Mouse (Mus musculus) hindbrain, embryonic 15.5 days (tissue): ENCODE measurements around the gene Rxfp4. TPM values are rescaled to one million over a fixed set of nuclear protein-coding genes. Genes with fewer than 3 reads are reported as not detected.
A peak's percentile ranks its signal among the peaks of the same experiment; 100 is the strongest.
"Not testable (repeated sequence)": the region's sequence is repeated elsewhere in the genome, so short reads cannot be mapped to it uniquely, and the experiment has no call there.

ENCODE experiments used
- ATAC-seq: fragments of 200-750 bp; cut with Nextera tagmentation; 2 replicates; pipeline ENCODE4 v1.8.0; 2017; ENCODE audit warnings: low read depth, moderate number of reproducible peaks, moderate TSS enrichment; ENCODE audit not compliant: low FRiP score
- H3K27ac ChIP-seq: fragments of 300-500 bp; sonication (generic); replicated peaks from 2 replicates; pipeline ENCODE4 v1.5.1; 2015; ENCODE audit warnings: mild to moderate bottlenecking, inconsistent platforms
- H3K27me3 ChIP-seq: fragments of 300-500 bp; sonication (generic); 2 replicates; pipeline ENCODE4 v1.6.1; 2015; ENCODE audit warnings: control low read depth, inconsistent platforms
- H3K36me3 ChIP-seq: fragments of 300-500 bp; sonication (generic); 2 replicates; pipeline ENCODE4 v1.6.1; 2015; ENCODE audit warnings: control low read depth, inconsistent platforms
- H3K4me1 ChIP-seq: fragments of 300-500 bp; sonication (generic); replicated peaks from 2 replicates; pipeline ENCODE4 v1.6.1; 2015; ENCODE audit warnings: control low read depth, inconsistent platforms
- H3K4me2 ChIP-seq: fragments of 300-500 bp; sonication (generic); 2 replicates; pipeline ENCODE4 v1.6.1; 2015; ENCODE audit warnings: moderate library complexity, mild to moderate bottlenecking, inconsistent platforms
- H3K4me3 ChIP-seq: fragments of 300-500 bp; sonication (generic); 2 replicates; pipeline ENCODE4 v1.5.1; 2015; ENCODE audit warnings: mild to moderate bottlenecking, inconsistent platforms
- H3K9ac ChIP-seq: fragments of 300-500 bp; sonication (generic); 2 replicates; pipeline ENCODE4 v1.6.1; 2015; ENCODE audit warnings: inconsistent platforms
- H3K9me3 ChIP-seq: fragments of 300-500 bp; sonication (generic); 2 replicates; pipeline ENCODE4 v1.6.1; 2016; ENCODE audit warnings: control low read depth, inconsistent platforms
- WGBS: fragments of 180-500 bp; shearing (Covaris S2); methylation state at CpG from one replicate; pipeline ENCODE4 v1.1.7; 2015; 5-methylcytosine and 5-hydroxymethylcytosine counted together
- polyA plus RNA-seq: library from polyadenylated mRNA; unstranded; fragments of >200 nt; fragmentation: Nextera tagmentation; extraction: Ambion mirVana; gene quantifications from 2 replicates; pipeline ENCODE4 v1.2.1, GENCODE M21; 2015

Rxfp4 gene
- polyA plus RNA-seq, 1 experiment from 2014 or later: not detected

DNA sequence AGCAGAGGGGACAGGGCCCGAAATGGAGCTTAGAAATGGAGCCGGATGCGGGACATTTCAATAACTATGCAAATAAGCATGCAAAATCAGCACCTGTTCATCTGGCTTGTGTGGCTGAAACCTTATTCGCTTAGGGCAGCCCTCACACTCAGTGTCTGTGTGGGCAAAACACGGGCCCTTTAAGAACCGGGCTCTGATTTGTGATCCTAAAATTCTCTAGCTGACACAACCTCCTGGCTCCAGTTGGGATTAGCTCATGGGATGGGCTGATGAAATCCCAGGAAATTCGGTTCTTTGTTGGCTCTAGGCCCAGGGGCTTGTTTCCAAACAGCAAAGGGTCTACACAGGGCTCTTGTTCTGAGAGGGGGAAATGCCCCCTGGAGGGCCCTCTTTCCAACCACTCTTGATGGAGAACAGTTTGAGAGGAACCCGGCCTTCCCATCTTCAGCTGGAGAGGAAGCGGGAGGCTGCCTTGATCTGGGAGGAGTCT lies 37.0 kb downstream of the Rxfp4 start:
- H3K4me2 ChIP-seq: no peak overlapping the region
- 38% methylated on average over 9 of the region's 9 CpGs for WGBS
- ATAC-seq: no peak

DNA sequence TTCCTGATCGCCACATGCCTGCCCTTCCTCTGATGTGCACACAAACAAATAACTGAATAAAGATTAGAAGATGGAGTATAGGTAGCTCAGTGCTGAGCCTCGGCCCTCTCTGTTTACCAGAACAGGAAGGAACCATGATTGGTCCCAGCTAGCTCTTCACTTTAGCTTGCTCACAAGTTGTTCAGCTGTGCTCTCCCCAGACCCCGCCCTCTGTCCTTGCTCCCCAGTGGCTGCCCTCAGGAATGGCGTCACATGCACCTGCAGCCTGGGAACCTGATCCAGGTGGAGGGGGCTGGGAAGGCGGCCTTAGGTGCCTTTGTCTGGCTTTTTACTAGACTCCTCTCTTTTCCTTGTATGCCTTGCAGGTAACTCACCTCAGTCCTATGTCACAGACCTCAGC lies 37.8 kb downstream of the Rxfp4 start:
- H3K4me1 ChIP-seq: peaks cover 14% of the 10 kb centered on the region
- no peaks in the 10 kb centered on the region for H3K9me3 ChIP-seq
- no peak overlapping the region for H3K9ac ChIP-seq
- H3K36me3 ChIP-seq: no peaks in the 10 kb centered on the region
- H3K4me3 ChIP-seq: no peak overlapping the region
- ATAC-seq: no peak
- 73% methylated on average over 5 of the region's 5 CpGs for WGBS
- H3K27me3 ChIP-seq: no peaks in the 10 kb centered on the region
- no peak overlapping the region for H3K4me2 ChIP-seq
- H3K27ac ChIP-seq: no peak overlapping the region

More for the DNA sequence above, 37.0 kb downstream of the Rxfp4 start:
- Histone ChIP-seq H3K36me3 (no peaks in the 10 kb centered on the region), H3K9me3 (no peaks in the 10 kb centered on the region), H3K9ac (0 out of 2 replicates have a peak overlapping the region, but pooled peaks have one; percentile 15), H3K27me3 (no peaks in the 10 kb centered on the region), H3K27ac (0 out of 2 replicates have a peak overlapping the region, but pooled peaks have one; percentile 22), H3K4me1 (peaks cover 22% of the 10 kb centered on the region), H3K4me3 (no peak overlapping the region)

DNA sequence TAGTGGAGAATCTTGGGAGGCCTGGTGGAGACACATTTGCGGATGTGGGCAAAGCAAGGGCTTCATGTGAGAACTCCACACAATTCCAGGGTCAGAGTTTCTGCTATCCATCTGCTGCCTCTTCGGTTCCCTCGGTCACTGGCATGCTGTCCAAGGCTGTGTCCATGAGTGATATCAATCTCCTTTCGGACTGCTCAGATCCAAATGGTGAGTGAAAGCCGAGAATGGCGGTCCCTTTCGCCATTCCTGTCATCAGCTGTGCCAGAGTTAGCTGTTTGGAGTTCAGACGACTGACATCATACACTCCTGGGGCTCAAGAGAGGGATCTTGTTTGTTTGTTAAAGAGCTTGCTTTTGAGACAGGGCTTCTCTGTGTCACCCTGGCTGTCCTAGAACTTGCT lies 38.5 kb downstream of the Rxfp4 start:
- no peak for ATAC-seq
- Histone ChIP-seq H3K36me3 (no peaks in the 10 kb centered on the region), H3K9ac (no peak overlapping the region), H3K4me1 (peaks cover 13% of the 10 kb centered on the region), H3K4me2 (no peak overlapping the region), H3K27ac (no peak overlapping the region), H3K4me3 (no peak overlapping the region), H3K27me3 (no peaks in the 10 kb centered on the region), H3K9me3 (no peaks in the 10 kb centered on the region)
- WGBS: 85% methylated on average over 8 of the region's 8 CpGs

DNA sequence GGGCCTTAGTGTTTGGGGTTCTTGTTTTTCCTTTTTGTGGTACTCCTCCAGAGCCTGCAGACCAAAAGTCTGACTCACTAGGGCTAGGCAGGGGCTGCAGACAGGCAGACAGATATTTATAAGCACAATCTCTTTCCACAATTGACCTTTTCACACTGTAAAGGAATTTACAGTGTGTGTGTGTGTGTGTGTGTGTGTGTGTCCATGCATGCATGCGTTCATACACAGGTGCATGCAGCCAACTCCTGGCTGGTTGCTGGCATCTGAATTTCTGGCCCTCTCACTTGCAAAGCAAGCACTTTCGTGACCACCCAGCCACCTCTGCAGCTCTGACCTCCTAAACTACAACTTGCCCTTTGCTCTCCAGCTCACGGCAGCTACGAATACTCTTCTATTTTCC lies 43.9 kb downstream of the Rxfp4 start:
- no peaks in the 10 kb centered on the region for H3K27me3 ChIP-seq
- no peak overlapping the region for H3K9ac ChIP-seq
- peaks cover 15% of the 10 kb centered on the region for H3K4me1 ChIP-seq
- WGBS: 78% methylated on average over 4 of the region's 4 CpGs
- H3K9me3 ChIP-seq: no peaks in the 10 kb centered on the region
- H3K4me3 ChIP-seq: no peak overlapping the region
- H3K4me2 ChIP-seq: no peak overlapping the region
- no peak for ATAC-seq
- no peak overlapping the region for H3K27ac ChIP-seq
- no peaks in the 10 kb centered on the region for H3K36me3 ChIP-seq

DNA sequence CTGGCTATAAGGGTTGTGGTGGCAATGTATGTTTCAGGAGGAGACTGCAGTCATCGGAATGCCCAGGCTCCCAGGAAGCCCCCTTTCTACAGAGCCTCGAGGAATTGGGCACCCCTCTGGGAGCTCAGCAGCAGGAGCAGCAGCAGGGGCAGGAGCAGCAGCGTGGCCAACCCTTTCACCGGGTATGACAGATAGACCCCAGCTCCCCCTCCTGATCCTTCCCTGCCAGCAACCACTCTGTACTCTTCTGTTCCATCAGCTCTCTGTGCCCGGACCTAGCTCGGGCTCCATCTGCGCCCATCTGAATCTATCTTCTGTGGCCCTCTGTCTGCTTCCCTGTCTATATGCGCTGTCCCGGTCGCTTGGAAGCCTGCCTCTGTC lies 45.2 kb downstream of the Rxfp4 start:
- Histone ChIP-seq H3K9me3 (no peaks in the 10 kb centered on the region), H3K36me3 (no peaks in the 10 kb centered on the region), H3K4me3 (peak overlapping the region; percentile 26), H3K9ac (peak overlapping the region; percentile 10; the same call in 1 of the 2 replicates), H3K27me3 (no peaks in the 10 kb centered on the region), H3K4me2 (peak overlapping the region; percentile 58), H3K4me1 (peaks cover 15% of the 10 kb centered on the region), H3K27ac (no peak overlapping the region)
- ATAC-seq: peak; percentile 57; the same call in 1 of the 2 replicates
- WGBS: 23% methylated on average over 10 of the region's 10 CpGs

DNA sequence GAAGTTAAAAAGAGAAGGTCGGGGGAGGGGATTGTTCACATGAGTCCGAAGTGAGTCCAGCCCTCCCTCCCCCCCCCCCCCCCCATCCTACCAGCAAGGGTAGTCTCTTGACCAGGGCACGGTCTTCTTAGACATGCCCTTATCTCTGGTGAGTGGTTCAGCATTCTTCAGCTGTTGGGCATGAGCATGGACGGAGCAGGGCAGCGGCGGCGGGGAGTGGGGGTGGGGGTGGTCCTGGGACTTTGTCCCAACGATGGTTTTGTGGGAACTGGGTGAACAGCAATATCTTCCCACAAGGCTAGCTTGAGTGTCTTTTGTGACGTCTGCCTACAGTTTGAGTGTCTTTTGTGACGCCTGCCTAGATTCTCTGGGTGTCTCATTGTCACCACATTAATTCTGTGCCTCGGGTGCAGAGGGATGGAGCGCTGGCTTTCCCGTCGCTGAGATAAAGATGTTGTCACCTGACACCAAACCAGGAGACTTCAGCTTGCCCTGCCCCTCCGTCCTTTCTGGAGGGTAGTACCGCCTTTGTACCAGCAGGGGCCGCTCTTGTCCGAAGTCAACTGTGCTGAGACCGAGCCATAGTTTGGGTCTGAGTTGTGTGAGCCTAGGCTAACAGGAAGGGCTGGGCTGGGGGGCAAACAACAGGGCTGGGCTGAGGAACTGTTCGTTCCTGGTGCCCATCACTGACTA lies 45.7 kb downstream of the Rxfp4 start:
- Histone ChIP-seq H3K9me3 (no peaks in the 10 kb centered on the region), H3K4me3 (peak overlapping the region; percentile 26), H3K27me3 (no peaks in the 10 kb centered on the region), H3K9ac (peak overlapping the region; percentile 26), H3K27ac (no peak overlapping the region), H3K4me2 (peak overlapping the region; percentile 58), H3K4me1 (peaks cover 15% of the 10 kb centered on the region), H3K36me3 (no peaks in the 10 kb centered on the region)
- peak; percentile 88 for ATAC-seq
- 2% methylated on average over 20 of the region's 20 CpGs for WGBS

DNA sequence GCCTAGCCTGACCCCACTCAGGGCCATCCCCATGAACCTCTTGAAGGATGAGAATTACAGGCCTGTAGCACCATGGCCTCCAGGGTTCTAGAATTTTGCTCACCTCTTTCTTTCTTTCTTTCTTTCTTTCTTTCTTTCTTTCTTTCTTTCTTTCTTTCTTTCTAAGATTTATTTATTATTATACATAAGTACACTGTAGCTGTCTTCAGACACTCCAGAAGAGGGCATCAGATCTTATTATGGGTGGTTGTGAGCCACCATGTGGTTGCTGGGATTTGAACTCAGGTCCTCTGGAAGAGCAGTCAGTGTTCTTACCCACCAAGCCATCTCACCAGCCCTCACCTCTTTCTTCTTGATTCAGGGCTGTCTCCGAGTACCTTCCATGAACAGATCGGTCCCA lies 47.3 kb downstream of the Rxfp4 start, which contains the start of gene Arhgef2:
Gene Arhgef2 (plus strand): TSS at position 301 of the 400 bp plus-strand sequence.
- not testable (repeated sequence) for ATAC-seq, H3K27ac ChIP-seq, H3K4me3 ChIP-seq, H3K27me3 ChIP-seq, H3K9ac ChIP-seq, H3K36me3 ChIP-seq, H3K9me3 ChIP-seq
- H3K4me2 ChIP-seq: peak within 1 kb of the TSS; percentile 58
- peaks cover 15% of the 10 kb centered on the region for H3K4me1 ChIP-seq
- WGBS: 92% methylated on average over 2 of the region's 2 CpGs

DNA sequence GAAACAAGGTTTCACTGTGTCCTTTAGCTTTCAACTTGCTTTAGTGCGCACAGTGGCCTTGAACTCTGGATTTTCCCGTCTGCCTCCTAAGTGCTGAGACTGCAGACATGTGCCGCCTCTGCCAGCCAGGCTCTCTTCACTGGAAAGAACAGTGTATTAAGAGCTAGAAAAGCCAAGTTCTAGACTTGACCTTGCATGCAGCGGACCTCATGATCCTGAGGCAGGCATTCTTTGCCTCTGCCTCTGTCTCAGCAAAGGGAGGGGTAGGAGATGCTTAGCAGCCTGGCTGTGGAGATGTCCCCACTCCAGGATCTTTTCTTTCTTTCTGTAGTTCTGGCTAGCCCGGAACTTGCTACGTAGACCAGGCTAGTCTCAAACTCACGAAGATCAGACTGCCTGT lies 48.1 kb downstream of the Rxfp4 start:
- 93% methylated on average over 7 of the region's 7 CpGs for WGBS
- no peak for ATAC-seq
- H3K9ac ChIP-seq: no peak overlapping the region
- no peak overlapping the region for H3K27ac ChIP-seq
- H3K9me3 ChIP-seq: no peaks in the 10 kb centered on the region
- H3K4me1 ChIP-seq: peaks cover 15% of the 10 kb centered on the region
- H3K27me3 ChIP-seq: no peaks in the 10 kb centered on the region
- no peaks in the 10 kb centered on the region for H3K36me3 ChIP-seq
- no peak overlapping the region for H3K4me3 ChIP-seq
- H3K4me2 ChIP-seq: no peak overlapping the region

DNA sequence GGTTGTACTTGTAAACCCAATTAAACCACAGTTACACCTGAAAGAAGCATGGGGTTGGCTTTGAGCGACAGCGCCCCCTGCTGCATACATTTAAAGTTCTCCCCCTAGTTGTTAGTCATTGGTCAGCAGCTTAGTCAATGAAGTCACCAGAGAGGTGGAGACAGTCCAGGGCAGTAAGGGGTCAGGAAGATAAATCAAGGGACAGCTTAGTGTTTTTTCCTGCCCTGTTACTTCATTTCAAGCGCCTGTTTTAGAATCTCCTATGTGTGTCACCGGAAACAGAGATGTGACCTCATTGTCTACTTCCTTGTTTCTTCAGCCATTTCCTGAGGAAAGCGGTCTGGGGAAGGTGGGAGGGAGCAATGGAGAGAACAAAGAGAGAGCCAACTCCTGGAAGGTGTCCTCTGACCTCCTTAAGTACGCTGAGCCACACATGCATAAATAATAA lies 49.2 kb downstream of the Rxfp4 start:
- H3K4me1 ChIP-seq: peaks cover 15% of the 10 kb centered on the region
- H3K9me3 ChIP-seq: no peaks in the 10 kb centered on the region
- H3K36me3 ChIP-seq: no peaks in the 10 kb centered on the region
- no peaks in the 10 kb centered on the region for H3K27me3 ChIP-seq
- no peak overlapping the region for H3K27ac ChIP-seq
- H3K4me3 ChIP-seq: no peak overlapping the region
- 28% methylated on average over 6 of the region's 6 CpGs for WGBS
- ATAC-seq: no peak
- no peak overlapping the region for H3K9ac ChIP-seq
- H3K4me2 ChIP-seq: no peak overlapping the region

DNA sequence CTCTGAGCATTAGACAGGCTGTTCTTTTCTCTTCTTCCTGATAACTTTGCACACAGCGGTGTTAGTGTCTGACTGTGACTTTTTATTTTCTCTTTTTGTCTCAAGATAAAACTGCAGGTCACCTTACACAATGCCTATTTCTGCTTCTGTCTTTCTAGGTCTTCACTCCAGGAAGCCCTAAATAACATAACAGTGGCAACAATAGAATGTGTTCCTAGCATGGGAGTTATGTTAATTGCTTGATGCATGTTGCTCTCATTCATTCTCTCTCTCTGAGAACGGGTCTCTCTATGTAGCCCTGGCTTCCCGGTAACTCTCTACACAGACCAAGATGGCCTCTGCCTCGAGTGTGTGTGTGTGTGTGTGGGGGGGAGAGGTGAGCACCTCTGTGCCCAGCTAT lies 50.5 kb downstream of the Rxfp4 start:
- 70% methylated on average over 4 of the region's 4 CpGs for WGBS
- no peak overlapping the region for H3K9ac ChIP-seq

More for the DNA sequence above, 50.5 kb downstream of the Rxfp4 start:
- Histone ChIP-seq H3K27me3 (no peaks in the 10 kb centered on the region), H3K9me3 (no peaks in the 10 kb centered on the region), H3K36me3 (no peaks in the 10 kb centered on the region), H3K4me3 (no peak overlapping the region), H3K27ac (no peak overlapping the region), H3K4me2 (no peak overlapping the region), H3K4me1 (peaks cover 9% of the 10 kb centered on the region; the same call in 1 of the 2 replicates)
- no peak for ATAC-seq
